Comparison of ENCODE assay signal across 33 mouse cellular contexts in genomic region chr7:143833581-143834190, GRCm38 (mm10). TPM values are rescaled to one million over a fixed set of nuclear protein-coding genes. Genes with fewer than 3 reads are reported as not detected.
DNase-seq lines count a peak whose midpoint lies in the region; ATAC-seq and TF ChIP-seq lines count a peak whose summit lies in the region.
"Had no signal": no experiment of that assay in that cellular context is flagged by ENCODE, and none has a peak within 500 bp of the region (broad histone marks: within the 10 kb centered on the region; RNA-seq: fewer than 3 reads in every experiment).

No protein-coding gene starts in this region.

- no peak overlapping the region for H3K4me3 ChIP-seq in midbrain, embryonic 15.5 days
- H3K4me3 ChIP-seq in midbrain, embryonic 16.5 days (ENCODE audit: low read depth, low read length): no peak overlapping the region
- H3K4me3 ChIP-seq in myocyte: no peak overlapping the region
- H3K4me3 ChIP-seq: embryonic facial prominence, embryonic 15.5 days; forebrain, embryonic 15.5 days; heart, adult 2 months; hindbrain, embryonic 12.5 days; left cerebral cortex, adult 2 months; limb, embryonic 10.5 days; midbrain, embryonic 12.5 days; neural tube, embryonic 15.5 days had no signal

- H3K9ac ChIP-seq in midbrain, embryonic 15.5 days: no peak overlapping the region
- no peak overlapping the region for H3K9ac ChIP-seq in midbrain, embryonic 16.5 days (ENCODE audit: low read depth, low read length)
- H3K9ac ChIP-seq: embryonic facial prominence, embryonic 15.5 days; forebrain, embryonic 15.5 days; midbrain, embryonic 12.5 days; neural tube, embryonic 15.5 days had no signal

- H3K79me2 ChIP-seq in myocyte (ENCODE audit: control insufficient read depth, insufficient read depth): peaks cover 66% of the 10 kb centered on the region

- 87% methylated on average over 6 of the region's 6 CpGs for WGBS in midbrain, embryonic 15.5 days
- WGBS in midbrain, embryonic 16.5 days: 82% methylated on average over 6 of the region's 6 CpGs

- no peak for TF ChIP-seq POLR2A in myocyte (IDR thresholded peaks at IDR 0.05; ENCODE audit: insufficient read length, low read depth)

- H3ac ChIP-seq in myocyte (ENCODE audit: control insufficient read depth, insufficient read length): no peak overlapping the region

- H3K27me3 ChIP-seq in midbrain, embryonic 15.5 days (replicated peaks): no peaks in the 10 kb centered on the region
- H3K27me3 ChIP-seq in midbrain, embryonic 16.5 days (ENCODE audit: control insufficient read depth, insufficient read depth, low read depth, low read length): no peaks in the 10 kb centered on the region
- no peaks in the 10 kb centered on the region for H3K27me3 ChIP-seq in myocyte (ENCODE audit: control insufficient read depth, insufficient read depth, insufficient read length)
- H3K27me3 ChIP-seq: embryonic facial prominence, embryonic 15.5 days; forebrain, embryonic 15.5 days; hindbrain, embryonic 12.5 days; midbrain, embryonic 12.5 days; neural tube, embryonic 15.5 days had no signal

- H3K36me3 ChIP-seq in midbrain, embryonic 15.5 days (replicated peaks): peaks cover 10% of the 10 kb centered on the region; the same call in 1 of the 2 replicates
- H3K36me3 ChIP-seq in midbrain, embryonic 16.5 days (ENCODE audit: control insufficient read depth, insufficient read depth, low read length): peaks cover 18% of the 10 kb centered on the region
- H3K36me3 ChIP-seq in myocyte (ENCODE audit: control insufficient read depth, insufficient read depth): peaks cover 18% of the 10 kb centered on the region

- H3K4me2 ChIP-seq in midbrain, embryonic 15.5 days: peak overlapping the region; percentile 12; the same call in 1 of the 2 replicates
- no peak overlapping the region for H3K4me2 ChIP-seq in midbrain, embryonic 16.5 days (ENCODE audit: low read length)
- peak overlapping the region; percentile 94 for H3K4me2 ChIP-seq in myocyte (ENCODE audit: low read depth)
- H3K4me2 ChIP-seq: embryonic facial prominence, embryonic 15.5 days; forebrain, embryonic 15.5 days; hindbrain, embryonic 12.5 days had no signal

- peaks cover 63% of the 10 kb centered on the region for H3K4me1 ChIP-seq in midbrain, embryonic 15.5 days
- peaks cover 58% of the 10 kb centered on the region for H3K4me1 ChIP-seq in midbrain, embryonic 16.5 days (ENCODE audit: control insufficient read depth, insufficient read depth, low read length)

- H3K27ac ChIP-seq in midbrain, embryonic 15.5 days: no peak overlapping the region
- no peak overlapping the region for H3K27ac ChIP-seq in midbrain, embryonic 16.5 days (ENCODE audit: low read length)
- H3K27ac ChIP-seq: embryonic facial prominence, embryonic 15.5 days; forebrain, embryonic 15.5 days; heart, adult 2 months; hindbrain, embryonic 12.5 days; left cerebral cortex, adult 2 months; limb, embryonic 10.5 days; midbrain, embryonic 12.5 days; neural tube, embryonic 15.5 days had no signal

- peak; percentile 55 for DNase-seq in heart, adult 11 months
- no peak for DNase-seq in heart, adult 18-20 months
- peak; percentile 70 to 81 for DNase-seq in adrenal gland, postnatal 36 days
- no peak for DNase-seq in spleen, postnatal 10 days (ENCODE audit: low spot score in 2 of 2)
- DNase-seq in right cerebral cortex, adult 18-20 months: no peak
- DNase-seq: cerebellum, adult 11 months; cerebellum, adult 9-11 months; gastrocnemius, postnatal 14 days; heart, adult 2 months; kidney, adult 8-10 months; kidney, postnatal 10 days; lung, adult 18-20 months; lung, postnatal 10 days; spleen, adult 18-20 months; thymus, postnatal 36 days had no signal

- H3K9me3 ChIP-seq in midbrain, embryonic 15.5 days: no peaks in the 10 kb centered on the region
- no peaks in the 10 kb centered on the region for H3K9me3 ChIP-seq in midbrain, embryonic 16.5 days (replicated peaks; ENCODE audit: control insufficient read depth, low read length, poor library complexity, severe bottlenecking)
- H3K9me3 ChIP-seq: embryonic facial prominence, embryonic 15.5 days; forebrain, embryonic 15.5 days; hindbrain, embryonic 12.5 days; limb, embryonic 10.5 days; midbrain, embryonic 12.5 days; neural tube, embryonic 15.5 days had no signal

- no peak for ATAC-seq in midbrain, embryonic 15.5 days (replicated peaks)
- ATAC-seq in midbrain, embryonic 16.5 days: no peak
- ATAC-seq: CD4-positive, CD25-positive, alpha-beta regulatory T cell, adult 4 months; forebrain, embryonic 15.5 days; inflammation-experienced regulatory T-cells, adult 6 months had no signal

TF ChIP-seq in myocyte, 11 proteins besides CTCF, POLR2A, EP300 and RAD21:
- TF ChIP-seq MYOD1 (IDR thresholded peaks at IDR 0.05; ENCODE audit: control insufficient read depth in 1 of 3, insufficient read length in 2 of 3, low read depth in 2 of 3) (no peak), TCF12 (IDR thresholded peaks at IDR 0.05; ENCODE audit: insufficient read depth, poor library complexity, severe bottlenecking) (no peak), CEBPB (IDR thresholded peaks at IDR 0.05; ENCODE audit: insufficient read depth, poor library complexity, severe bottlenecking) (no peak), SRF (IDR thresholded peaks at IDR 0.05; ENCODE audit: control insufficient read depth, insufficient read length, low read depth) (no peak), POLR2AphosphoS2 (IDR thresholded peaks at IDR 0.05; ENCODE audit: insufficient read length, low read depth) (no peak), REST (IDR thresholded peaks at IDR 0.05; ENCODE audit: insufficient read depth, insufficient read length) (no peak), TCF3 (IDR thresholded peaks at IDR 0.05; ENCODE audit: insufficient read length, low read depth) (no peak)

RNA-seq across cellular contexts. Expression of gene Dhcr7, which starts 10.7 kb away (rescaled TPM):
- total RNA-seq in heart, adult 18-20 months (2021): 1 to 10 TPM; 6.3 to 8.5 TPM
- polyA plus RNA-seq in midbrain, embryonic 15.5 days (2015; fragmentation: Nextera tagmentation; extraction: Ambion mirVana): 71.6 and 73.6 TPM in 2 replicates
- polyA plus RNA-seq in midbrain, embryonic 16.5 days (2015; fragmentation: Nextera tagmentation; extraction: Ambion mirVana): 71.7 and 83.4 TPM in 2 replicates
- total RNA-seq in adrenal gland, postnatal 36 days (2021): 1,000 to 10,000 TPM in 1 of 2 experiments, 100 to 1,000 TPM in 1; 948 to 1,085 TPM
- 107 TPM for polyA plus RNA-seq in myocyte (2012; fragmentation: generic; extraction: Trizol)

RNA-seq across cellular contexts. Expression of gene Nadsyn1, which starts 11.0 kb away (rescaled TPM):
- 1 to 10 TPM; 5.0 to 5.5 TPM for total RNA-seq in heart, adult 18-20 months (2021)
- 6.2 and 7.1 TPM in 2 replicates for polyA plus RNA-seq in midbrain, embryonic 15.5 days (2015; fragmentation: Nextera tagmentation; extraction: Ambion mirVana)
- polyA plus RNA-seq in midbrain, embryonic 16.5 days (2015; fragmentation: Nextera tagmentation; extraction: Ambion mirVana): 6.5 and 7.5 TPM in 2 replicates
- 10 to 100 TPM; 11.8 to 12.6 TPM for total RNA-seq in adrenal gland, postnatal 36 days (2021)
- polyA plus RNA-seq in myocyte (2012; fragmentation: generic; extraction: Trizol): 5.7 TPM

RNA-seq across cellular contexts. Expression of gene Gm498, which starts 33.0 kb away (rescaled TPM):
- total RNA-seq in heart, adult 18-20 months (2021): not detected
- polyA plus RNA-seq in midbrain, embryonic 15.5 days (2015; fragmentation: Nextera tagmentation; extraction: Ambion mirVana): not detected in 2 replicates
- not detected in 2 replicates for polyA plus RNA-seq in midbrain, embryonic 16.5 days (2015; fragmentation: Nextera tagmentation; extraction: Ambion mirVana)
- not detected for total RNA-seq in adrenal gland, postnatal 36 days (2021)
- not detected for polyA plus RNA-seq in myocyte (2012; fragmentation: generic; extraction: Trizol)
- total RNA-seq: adrenal gland, adult 18-20 months; common myeloid progenitor, adult 5-6 weeks; gastrocnemius, postnatal 14 days; heart, adult 2 months; heart, postnatal 25 days; layer of hippocampus, postnatal 10 days; left cerebral cortex, adult 2 months had no signal
- polyA plus RNA-seq: CD4-positive, CD25-positive, alpha-beta regulatory T cell, adult 4 months; embryonic facial prominence, embryonic 15.5 days; forebrain, embryonic 15.5 days; heart, embryonic 14.5 days; hindbrain, embryonic 12.5 days; inflammation-experienced regulatory T-cells, adult 6 months; limb, embryonic 10.5 days; midbrain, embryonic 12.5 days; neural tube, embryonic 15.5 days; stomach, embryonic 14.5 days had no signal

RNA-seq across cellular contexts. Expression of gene Mrgpre, which starts 49.4 kb away (rescaled TPM):
- total RNA-seq in heart, adult 18-20 months (2021): 1 to 10 TPM; 1.6 to 2.0 TPM
- 9.8 and 10.0 TPM in 2 replicates for polyA plus RNA-seq in midbrain, embryonic 15.5 days (2015; fragmentation: Nextera tagmentation; extraction: Ambion mirVana)
- 11.4 and 14.1 TPM in 2 replicates for polyA plus RNA-seq in midbrain, embryonic 16.5 days (2015; fragmentation: Nextera tagmentation; extraction: Ambion mirVana)
- 1 to 10 TPM; 1.3 to 1.6 TPM for total RNA-seq in adrenal gland, postnatal 36 days (2021)
- polyA plus RNA-seq in myocyte (2012; fragmentation: generic; extraction: Trizol): 1.9 TPM

Comparison
In these comparisons a context has a peak if more than half of its experiments do, and no peak if none do; other contexts are left out.
1. DNase-seq: peak in heart, adult 11 months (single experiment) and adrenal gland, postnatal 36 days (2 of 2); none in heart, adult 18-20 months (0 of 2), spleen, postnatal 10 days (0 of 2) and right cerebral cortex, adult 18-20 months (single experiment).